Mouse (Mus musculus) leukemia stem cell, adult 10-12 weeks (primary cell): Measurements from ENCODE around the gene Kcnj10. TPM values are rescaled to one million over a fixed set of nuclear protein-coding genes. Genes with fewer than 3 reads are reported as not detected.

ENCODE experiments used
- polyA plus RNA-seq: library from polyadenylated mRNA; stranded (reverse); fragments of >175 nt; gene quantifications from 2 replicates; pipeline ENCODE4 v1.2.3, GENCODE M21; 2012; ENCODE audit warnings: low replicate concordance

Gene Kcnj10
- polyA plus RNA-seq = 5.6 and 7.3 TPM in 2 replicates

GRCm38 (mm10) chr1:172340729-172341321 is at the start of gene Kcnj10:
Gene Kcnj10 (plus strand): TSS chr1:172341210.

GRCm38 (mm10) chr1:172297611-172298537 is 43.1 kb upstream of the Kcnj10 start, which contains the start of gene Atp1a2:
Gene Atp1a2 (minus strand): TSS chr1:172298064.

GRCm38 (mm10) chr1:172329131-172329530 is 11.9 kb upstream of the Kcnj10 start, which contains the start of gene Kcnj9:
Gene Kcnj9 (minus strand): TSS chr1:172329318.

GRCm38 (mm10) chr1:172376198-172376667 is 35.2 kb downstream of the Kcnj10 start, which contains the start of gene Pigm:
Gene Pigm (plus strand): TSS chr1:172376546.

Other genes starting within 250 kb of the Kcnj10 start
- gene Pex19, start 214.5 kb upstream of the Kcnj10 start, polyA plus RNA-seq = 6.4 and 23.3 TPM in 2 replicates
- gene Dcaf8, start 193.1 kb upstream of the Kcnj10 start, polyA plus RNA-seq = 53.7 and 56.5 TPM in 2 replicates
- gene Pea15a, start 134.4 kb upstream of the Kcnj10 start, polyA plus RNA-seq = 5.8 and 19.2 TPM in 2 replicates
- not detected in 2 replicates for gene Casq1, start 121.3 kb upstream of the Kcnj10 start, polyA plus RNA-seq
- gene Atp1a4, start 82.8 kb upstream of the Kcnj10 start, polyA plus RNA-seq = not detected in 2 replicates
- gene Igsf8, start 79.6 kb upstream of the Kcnj10 start, polyA plus RNA-seq = 58.3 and 81.1 TPM in 2 replicates
- not detected in 2 replicates for gene Atp1a2, start 43.1 kb upstream of the Kcnj10 start, polyA plus RNA-seq
- 0.41 and 0.50 TPM in 2 replicates for gene Kcnj9, start 11.9 kb upstream of the Kcnj10 start, polyA plus RNA-seq
- gene Pigm, start 35.3 kb downstream of the Kcnj10 start, polyA plus RNA-seq = 22.4 and 24.1 TPM in 2 replicates
- 0.36 TPM in 1 of 2 replicates, not detected in the other for gene Slamf9, start 134.1 kb downstream of the Kcnj10 start, polyA plus RNA-seq
- 1.7 and 2.2 TPM in 2 replicates for gene Igsf9, start 140.6 kb downstream of the Kcnj10 start, polyA plus RNA-seq
- gene Tagln2, start 158.8 kb downstream of the Kcnj10 start, polyA plus RNA-seq = 55.1 and 658 TPM in 2 replicates
- 0.28 TPM in 1 of 2 replicates, not detected in the other for gene Cfap45, start 179.6 kb downstream of the Kcnj10 start, polyA plus RNA-seq
- not detected in 2 replicates for gene Vsig8, start 214.7 kb downstream of the Kcnj10 start, polyA plus RNA-seq
- 0.55 and 0.61 TPM in 2 replicates for gene Slamf8, start 249.4 kb downstream of the Kcnj10 start, polyA plus RNA-seq